Mouse (Mus musculus) cortical plate, adult 2 months (tissue): Measurements from ENCODE around the gene Myo3b.
"Not testable (repeated sequence)": the region's sequence is repeated elsewhere in the genome, so short reads cannot be mapped to it uniquely, and the experiment has no call there.

ENCODE experiments used
- CTCF ChIP-seq: fragments of 200-500 bp; IDR thresholded peaks from 2 replicates; pipeline ENCODE4 v1.5.1; 2011; ENCODE audit warnings: mild to moderate bottlenecking, control low read depth, low read length; ENCODE audit not compliant: insufficient read depth; ENCODE audit errors: extremely low read depth
- POLR2A ChIP-seq: fragments of 200-500 bp; IDR thresholded peaks from 2 replicates; pipeline ENCODE4 v1.6.1; 2011; ENCODE audit warnings: mild to moderate bottlenecking, low read length, control low read depth; ENCODE audit not compliant: insufficient read depth; ENCODE audit errors: extremely low read depth

- not testable (repeated sequence) for TF ChIP-seq CTCF, POLR2A
These were observed 44.7 kb upstream of the Myo3b start for GRCm38 (mm10) chr2:69994082-69994736.
